Mouse (Mus musculus) neural tube, embryonic 10.5 days (tissue): ENCODE data around the gene Calm2.

Source experiments
- DNase-seq: peaks from one replicate; pipeline ENCODE4 v3.0.0-alpha.2; 2017; ENCODE audit warnings: low spot score; ENCODE audit errors: extremely low spot score

Gene Calm2

DNA sequence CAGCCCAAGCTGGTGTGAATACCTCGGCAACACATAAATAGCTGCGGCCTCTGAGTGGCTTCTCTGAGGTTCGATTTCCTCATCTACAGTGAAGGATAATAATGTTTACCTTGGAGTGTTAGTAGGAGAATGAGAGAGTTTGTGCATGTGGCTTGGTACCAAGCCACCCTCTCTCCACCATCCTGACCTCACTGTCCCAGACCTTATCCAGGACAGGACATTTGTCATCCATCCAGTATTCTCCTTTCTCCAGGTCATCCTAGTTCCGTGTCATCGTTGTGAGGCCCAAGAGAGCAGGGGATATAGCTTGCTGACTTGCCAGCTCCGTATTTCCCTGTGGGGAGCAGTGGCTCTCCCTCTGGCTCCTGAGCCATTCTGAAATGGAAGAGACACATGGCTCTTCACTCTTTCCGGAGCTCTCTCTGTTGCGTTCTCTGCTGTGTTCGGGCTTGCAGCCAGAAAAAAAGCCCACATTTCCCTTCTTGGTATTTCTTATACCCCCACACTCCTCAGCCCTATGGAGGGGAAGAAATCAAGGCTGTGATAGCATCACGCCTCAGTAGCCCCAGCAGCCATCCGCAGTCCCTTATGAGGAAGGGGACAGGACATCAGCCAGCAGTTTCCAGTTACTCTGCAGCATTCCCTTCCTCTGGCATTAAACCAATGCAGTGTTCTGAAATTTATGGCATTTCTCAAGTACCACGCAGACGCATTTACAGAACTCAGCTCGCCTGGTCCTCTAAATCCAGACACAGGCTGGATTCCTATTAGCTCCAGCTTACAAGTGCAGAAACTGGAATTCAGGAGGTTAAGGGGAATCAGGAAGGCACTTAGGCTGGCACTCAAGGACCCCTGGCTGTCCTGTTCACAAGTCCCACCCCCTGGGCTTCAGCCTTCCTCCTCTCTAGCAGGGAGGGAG lies 13.3 kb upstream of the Calm2 start:
- no peak for DNase-seq

- peak; percentile 50 for DNase-seq
Observed at GRCm38 (mm10) chr17:87458911-87459749, 12.4 kb upstream of the Calm2 start.

- DNase-seq: no peak
Observed at GRCm38 (mm10) chr17:87457961-87458360, 11.2 kb upstream of the Calm2 start.

DNA sequence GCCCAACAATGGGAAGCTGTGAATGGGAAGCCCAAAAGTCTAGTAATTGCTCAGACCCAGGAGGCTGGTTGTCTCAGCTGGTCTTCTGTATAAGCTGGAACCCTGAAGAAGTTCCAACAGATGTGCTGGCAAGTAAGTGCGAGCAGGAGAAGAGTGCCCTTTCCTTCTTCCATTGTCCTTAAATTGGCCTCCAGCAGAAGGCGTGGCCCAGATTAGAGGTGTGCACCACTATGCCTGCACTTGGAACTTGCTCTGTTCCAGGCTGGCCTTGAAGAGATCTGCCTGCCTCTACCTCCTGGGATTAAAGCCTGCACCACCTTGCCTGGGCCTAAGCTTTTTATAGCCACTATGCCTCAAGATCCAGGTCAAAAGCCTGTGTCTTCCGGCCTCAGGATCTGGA lies 7.4 kb upstream of the Calm2 start:
- no peak for DNase-seq

DNA sequence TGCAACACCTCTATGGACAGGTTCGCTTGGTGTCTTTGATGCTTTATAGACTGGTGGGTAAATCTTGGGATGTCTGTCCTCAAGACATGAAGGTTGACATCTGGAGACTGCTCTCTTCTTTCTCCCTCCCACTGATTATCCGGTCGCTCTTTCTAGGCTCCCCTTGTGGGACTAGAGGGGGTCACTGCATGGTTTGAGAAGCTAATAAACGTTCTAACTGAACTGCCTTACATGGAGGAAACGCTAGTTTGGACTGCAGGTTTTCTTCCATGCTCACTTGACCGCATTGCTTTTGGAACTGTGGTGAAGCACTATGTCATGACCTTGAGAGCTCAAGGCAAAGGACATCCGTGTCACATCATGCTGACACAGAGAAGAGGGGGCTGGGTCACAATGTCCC lies 6.6 kb upstream of the Calm2 start:
- DNase-seq: no peak

- DNase-seq: no peak
Observed at GRCm38 (mm10) chr17:87448881-87449280, 2.1 kb upstream of the Calm2 start.

GRCm38 (mm10) chr17:87448339-87448738 lies 1.6 kb upstream of the Calm2 start:
- DNase-seq: no peak

DNA sequence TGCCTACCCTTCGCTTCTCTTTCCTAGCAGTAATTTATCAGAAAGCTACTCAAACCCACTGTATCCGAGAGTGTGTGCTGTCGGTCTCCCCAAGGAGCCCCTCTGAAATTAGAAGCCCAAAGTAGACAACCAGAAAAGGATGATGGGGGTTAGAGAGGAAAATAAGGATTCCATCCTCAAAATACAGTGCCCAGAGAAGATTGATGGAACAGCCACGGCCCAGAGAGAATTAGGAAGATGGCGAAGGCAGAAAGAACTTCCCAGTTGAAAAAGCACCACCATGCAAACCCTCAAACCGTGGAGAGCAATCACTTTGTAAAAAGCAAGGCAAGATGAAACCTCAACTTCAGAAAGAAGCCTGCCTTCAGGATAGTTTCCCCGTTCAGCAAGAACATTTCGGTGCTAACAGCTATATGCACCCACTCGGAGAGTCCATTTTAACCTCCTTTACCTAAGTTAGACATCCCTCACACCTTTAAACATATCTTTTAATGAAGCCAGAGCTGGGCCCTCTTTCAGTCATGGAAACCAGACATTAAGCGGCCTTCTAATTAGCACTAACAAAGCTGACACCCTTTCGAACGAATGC lies 971 bp upstream of the Calm2 start:
- DNase-seq: no peak

- DNase-seq: peak; percentile 77
Observed at GRCm38 (mm10) chr17:87445917-87446766, 593 bp downstream of the Calm2 start.

GRCm38 (mm10) chr17:87445337-87445916 lies 1.3 kb downstream of the Calm2 start:
- no peak for DNase-seq

GRCm38 (mm10) chr17:87444763-87445162 lies 2.0 kb downstream of the Calm2 start:
- DNase-seq: no peak

GRCm38 (mm10) chr17:87441537-87441936 lies 5.2 kb downstream of the Calm2 start:
- no peak for DNase-seq

GRCm38 (mm10) chr17:87439441-87439840 lies 7.3 kb downstream of the Calm2 start:
- no peak for DNase-seq

- DNase-seq: no peak
Observed at GRCm38 (mm10) chr17:87433929-87434328, 12.8 kb downstream of the Calm2 start.

- DNase-seq: no peak
Observed at GRCm38 (mm10) chr17:87432743-87433142, 14.0 kb downstream of the Calm2 start.

DNA sequence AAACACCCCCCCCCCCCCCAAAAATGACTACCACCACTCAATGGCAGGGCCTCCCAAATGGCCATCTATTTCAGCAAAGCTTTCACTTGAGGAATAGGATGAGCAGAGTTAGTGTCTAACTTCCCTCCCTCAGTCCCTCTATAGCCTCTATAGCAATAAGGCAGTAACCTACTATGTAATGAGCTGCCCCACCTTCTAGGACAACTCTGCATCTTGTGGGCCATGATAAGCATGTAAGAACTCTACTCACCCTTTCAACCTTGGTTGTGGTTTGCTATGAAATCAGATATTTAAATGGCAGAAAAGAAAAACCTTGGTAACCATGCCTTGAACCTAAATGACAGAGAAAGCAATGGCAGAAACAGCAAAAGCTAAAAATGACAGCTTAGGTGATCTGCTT lies 14.4 kb downstream of the Calm2 start:
- no peak for DNase-seq

DNA sequence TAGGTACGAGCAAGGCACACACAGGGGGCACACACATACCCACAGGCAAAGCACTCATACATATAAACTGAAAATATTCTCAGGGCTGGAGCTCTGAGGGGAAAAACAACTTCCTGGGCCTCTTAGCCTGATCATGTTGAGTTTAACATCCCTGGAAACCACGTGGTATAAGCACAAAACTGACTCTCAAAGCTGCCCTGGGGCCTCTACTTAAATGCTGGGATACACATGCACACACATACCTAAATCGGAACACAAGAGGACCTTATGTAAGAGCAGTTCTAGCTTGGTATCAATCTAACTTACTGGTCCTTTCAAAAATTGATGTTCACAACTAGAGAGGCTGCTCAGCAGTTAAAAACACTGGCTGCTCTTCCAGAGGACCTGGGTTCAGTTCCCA lies 17.3 kb downstream of the Calm2 start:
- DNase-seq: no peak

GRCm38 (mm10) chr17:87427511-87427910 lies 19.2 kb downstream of the Calm2 start, which contains the start of gene Stpg4:
TSS of gene Stpg4 (minus strand) at chr17:87427741.
- DNase-seq: no peak

DNA sequence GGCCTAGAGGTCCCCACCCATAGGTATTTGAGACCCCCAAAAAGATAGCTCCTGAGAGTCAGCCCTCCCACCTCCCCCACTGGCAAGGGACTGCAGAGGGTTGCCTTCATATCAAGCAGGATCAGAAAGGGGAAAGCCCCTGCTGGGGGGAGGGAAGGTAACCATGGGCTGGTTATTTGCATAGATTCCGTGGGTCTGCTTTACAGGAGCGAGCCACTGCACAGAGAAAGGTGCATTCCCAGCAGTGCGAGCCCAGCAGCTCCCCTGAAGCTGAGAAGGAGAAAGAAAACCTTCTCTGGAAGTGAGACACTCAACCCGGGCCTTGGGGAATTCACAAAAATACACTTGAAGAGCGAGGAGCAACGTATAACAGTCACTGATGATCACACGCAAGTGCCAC lies 28.7 kb downstream of the Calm2 start:
- DNase-seq: no peak

- no peak for DNase-seq
Observed at GRCm38 (mm10) chr17:87406646-87407045, 40.1 kb downstream of the Calm2 start.

GRCm38 (mm10) chr17:87405576-87405975 lies 41.2 kb downstream of the Calm2 start:
- DNase-seq: no peak
